Mouse (Mus musculus) neural tube, embryonic 15.5 days (tissue): ENCODE results near the gene Eps8. TPM values are rescaled to one million over a fixed set of nuclear protein-coding genes. Genes with fewer than 3 reads are reported as not detected.

Source experiments
- ATAC-seq: fragments of 200-750 bp; cut with Nextera tagmentation; 2 replicates; pipeline ENCODE4 v1.8.0; 2017; ENCODE audit warnings: mild to moderate bottlenecking, moderate TSS enrichment, moderate library complexity; ENCODE audit not compliant: low FRiP score
- H3K27ac ChIP-seq: fragments of 300-500 bp; sonication (generic); replicated peaks from 2 replicates; pipeline ENCODE4 v1.5.1; 2015; ENCODE audit warnings: mild to moderate bottlenecking, inconsistent platforms
- H3K27me3 ChIP-seq: fragments of 300-500 bp; sonication (generic); replicated peaks from 2 replicates; pipeline ENCODE4 v1.6.1; 2015; ENCODE audit warnings: inconsistent platforms
- H3K36me3 ChIP-seq: fragments of 300-500 bp; sonication (generic); 2 replicates; pipeline ENCODE4 v1.6.1; 2015; ENCODE audit warnings: inconsistent platforms
- H3K4me1 ChIP-seq: fragments of 300-500 bp; sonication (generic); 2 replicates; pipeline ENCODE4 v1.6.1; 2015; ENCODE audit warnings: inconsistent platforms
- H3K4me2 ChIP-seq: fragments of 300-500 bp; sonication (generic); 2 replicates; pipeline ENCODE4 v1.6.1; 2015; ENCODE audit warnings: inconsistent platforms, mild to moderate bottlenecking, moderate library complexity
- H3K4me3 ChIP-seq: fragments of 300-500 bp; sonication (generic); replicated peaks from 2 replicates; pipeline ENCODE4 v1.5.1; 2015; ENCODE audit warnings: mild to moderate bottlenecking, inconsistent platforms
- H3K9ac ChIP-seq: fragments of 300-500 bp; sonication (generic); replicated peaks from 2 replicates; pipeline ENCODE4 v1.6.1; 2015; ENCODE audit warnings: mild to moderate bottlenecking, inconsistent platforms
- H3K9me3 ChIP-seq: fragments of 300-500 bp; sonication (generic); replicated peaks from 2 replicates; pipeline ENCODE4 v1.6.1; 2016; ENCODE audit warnings: inconsistent platforms
- WGBS: fragments of 180-500 bp; shearing (Covaris S2); methylation state at CpG from one replicate; pipeline ENCODE4 v1.1.7; 2015; ENCODE audit warnings: mixed read lengths; 5-methylcytosine and 5-hydroxymethylcytosine counted together
- polyA plus RNA-seq: library from polyadenylated mRNA; unstranded; fragments of >200 nt; fragmentation: Nextera tagmentation; extraction: Ambion mirVana; gene quantifications from 2 replicates; pipeline ENCODE4 v1.2.1, GENCODE M21; 2015

Eps8 gene
- polyA plus RNA-seq, 1 experiment from 2014 or later: 22.5 TPM

DNA sequence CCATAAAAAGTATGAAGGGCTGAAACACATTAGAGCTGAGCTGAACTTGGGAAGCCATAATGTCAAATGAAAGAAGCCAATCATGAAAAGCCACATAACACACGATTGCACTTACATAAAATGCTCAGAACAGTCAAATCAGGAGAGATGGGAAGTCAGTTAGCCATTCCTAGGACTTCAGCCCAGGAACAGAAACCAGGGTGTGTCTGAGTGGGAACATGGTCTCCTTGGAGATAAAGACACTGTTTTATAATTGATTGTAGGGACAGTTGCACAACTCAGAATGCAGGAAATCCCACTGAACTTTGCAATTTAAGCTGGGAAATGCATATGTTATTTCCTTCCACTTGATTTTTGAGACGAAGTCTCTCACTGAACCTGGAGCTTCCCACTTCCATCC lies 28.0 kb upstream of the Eps8 start:
- Histone ChIP-seq H3K27ac (no peak overlapping the region), H3K9ac (no peak overlapping the region), H3K4me2 (no peak overlapping the region), H3K9me3 (no peaks in the 10 kb centered on the region), H3K27me3 (no peaks in the 10 kb centered on the region), H3K4me3 (no peak overlapping the region), H3K36me3 (no peaks in the 10 kb centered on the region), H3K4me1 (no peaks in the 10 kb centered on the region)
- WGBS: 87% methylated on average over 2 of the region's 2 CpGs
- ATAC-seq: no peak

DNA sequence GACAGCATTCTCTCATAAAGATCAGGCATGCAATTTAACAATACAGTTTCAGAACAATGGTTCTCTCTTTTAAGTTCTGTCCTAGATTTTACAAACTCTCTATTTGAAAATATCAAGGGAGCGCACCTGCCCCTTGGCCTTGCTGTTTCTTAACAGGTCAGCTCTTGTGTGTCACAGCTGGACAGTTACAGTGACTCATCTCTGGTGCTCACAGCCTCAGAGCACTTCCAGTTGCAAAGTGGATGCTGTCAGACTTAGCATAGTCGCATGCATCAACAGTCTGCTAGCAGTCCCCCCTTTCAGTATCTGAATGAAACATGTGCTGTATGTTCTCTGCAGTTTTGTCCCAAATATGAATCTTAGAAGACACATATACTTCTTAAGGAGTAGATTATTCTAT lies 26.3 kb upstream of the Eps8 start:
- ATAC-seq: no peak
- no peaks in the 10 kb centered on the region for H3K4me1 ChIP-seq
- no peaks in the 10 kb centered on the region for H3K36me3 ChIP-seq
- H3K27me3 ChIP-seq: no peaks in the 10 kb centered on the region
- no peak overlapping the region for H3K4me3 ChIP-seq
- no peak overlapping the region for H3K4me2 ChIP-seq
- no peak overlapping the region for H3K9ac ChIP-seq
- WGBS: 96% methylated on average over 2 of the region's 2 CpGs
- no peaks in the 10 kb centered on the region for H3K9me3 ChIP-seq
- no peak overlapping the region for H3K27ac ChIP-seq

DNA sequence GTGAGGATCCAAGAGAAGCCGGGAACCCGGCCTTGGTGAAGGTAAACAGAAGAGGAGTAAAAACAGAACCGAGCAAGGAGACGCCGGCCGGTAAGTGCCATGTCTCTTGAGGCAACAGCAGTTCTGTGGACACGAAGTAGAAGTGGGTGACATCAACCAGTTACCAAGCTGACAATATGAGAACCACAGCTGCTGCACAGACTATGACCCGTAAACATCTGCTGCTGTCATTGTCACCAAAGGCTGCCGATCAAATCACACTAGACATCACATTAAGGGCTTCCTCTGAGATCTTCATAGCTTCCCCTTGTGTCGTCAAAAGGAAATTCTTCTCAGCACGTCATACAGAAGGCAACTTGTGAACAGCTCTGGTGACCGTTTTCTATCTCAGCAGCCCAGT lies 21.9 kb upstream of the Eps8 start:
- H3K4me1 ChIP-seq: no peaks in the 10 kb centered on the region
- no peaks in the 10 kb centered on the region for H3K9me3 ChIP-seq
- 94% methylated on average over 12 of the region's 12 CpGs for WGBS
- H3K4me2 ChIP-seq: no peak overlapping the region
- H3K9ac ChIP-seq: no peak overlapping the region
- no peak for ATAC-seq
- no peaks in the 10 kb centered on the region for H3K36me3 ChIP-seq
- no peaks in the 10 kb centered on the region for H3K27me3 ChIP-seq
- no peak overlapping the region for H3K4me3 ChIP-seq
- no peak overlapping the region for H3K27ac ChIP-seq

DNA sequence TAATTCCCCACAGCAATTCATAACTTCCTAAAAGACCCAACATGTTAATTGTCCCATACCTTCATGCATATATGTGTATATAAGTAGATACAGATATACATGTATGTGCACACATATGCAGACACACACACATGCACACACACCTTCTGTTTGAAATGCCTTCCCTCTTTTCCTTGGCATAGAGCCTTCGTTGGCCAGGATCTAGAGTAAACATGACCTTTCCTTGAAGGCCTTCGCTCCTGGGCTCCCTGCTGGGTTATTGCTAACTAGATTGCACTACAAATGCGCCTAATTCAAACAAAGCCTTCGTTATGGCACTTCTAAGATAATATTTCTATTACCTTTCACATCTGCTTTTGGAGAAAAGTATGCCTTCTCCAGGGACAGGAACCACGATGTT lies 20.9 kb upstream of the Eps8 start:
- ATAC-seq: no peak
- Histone ChIP-seq H3K4me3 (no peak overlapping the region), H3K4me2 (no peak overlapping the region), H3K9me3 (no peaks in the 10 kb centered on the region), H3K27me3 (no peaks in the 10 kb centered on the region), H3K9ac (no peak overlapping the region), H3K4me1 (no peaks in the 10 kb centered on the region), H3K27ac (no peak overlapping the region), H3K36me3 (no peaks in the 10 kb centered on the region)
- 48% methylated on average over 5 of the region's 5 CpGs for WGBS

DNA sequence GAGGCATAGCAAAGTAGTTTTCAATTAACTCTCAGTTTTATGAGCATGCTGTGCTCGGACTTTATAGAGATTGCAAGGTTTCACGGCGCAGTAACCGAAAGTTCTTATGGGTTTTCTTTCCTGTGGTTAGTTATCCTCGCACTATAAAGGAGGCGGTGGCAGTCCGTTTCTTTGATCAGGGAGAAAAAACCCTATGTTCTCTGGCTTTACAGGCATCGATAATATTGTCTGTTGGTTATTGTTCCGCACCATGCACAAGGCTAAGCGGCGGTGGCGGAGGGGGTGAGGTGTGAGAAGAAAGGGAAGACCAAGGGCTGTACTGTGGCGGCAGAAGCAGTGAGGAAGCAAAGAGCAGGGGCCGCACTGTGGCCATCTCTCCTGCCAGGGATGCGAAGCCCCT lies 18.6 kb upstream of the Eps8 start:
- H3K9me3 ChIP-seq: no peaks in the 10 kb centered on the region
- H3K4me3 ChIP-seq: no peak overlapping the region
- H3K9ac ChIP-seq: no peak overlapping the region
- no peak overlapping the region for H3K27ac ChIP-seq
- H3K4me1 ChIP-seq: no peaks in the 10 kb centered on the region
- peak overlapping the region; percentile 16; the same call in 1 of the 2 replicates for H3K4me2 ChIP-seq
- WGBS: 58% methylated on average over 15 of the region's 15 CpGs
- no peak for ATAC-seq
- no peaks in the 10 kb centered on the region for H3K27me3 ChIP-seq
- no peaks in the 10 kb centered on the region for H3K36me3 ChIP-seq

DNA sequence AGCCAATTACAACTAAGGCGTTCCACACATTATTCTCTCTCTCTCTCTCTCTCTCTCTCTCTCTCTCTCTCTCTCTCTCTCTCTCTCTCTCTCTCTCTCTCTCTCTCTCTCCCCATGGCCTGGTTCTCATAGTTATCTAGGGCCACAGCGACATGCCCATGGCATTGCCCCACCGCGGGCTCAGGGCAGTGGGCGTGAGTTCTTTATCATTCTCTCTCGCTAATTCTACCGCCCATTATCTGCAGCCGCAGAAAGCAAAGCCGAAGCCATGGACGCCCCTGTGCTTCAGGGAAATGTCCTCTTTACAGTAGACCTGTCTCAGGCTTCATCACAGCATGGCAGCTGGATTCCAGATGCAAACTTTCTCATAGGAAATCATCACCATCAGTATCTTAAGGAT lies 16.9 kb upstream of the Eps8 start:
- no peak overlapping the region for H3K4me3 ChIP-seq
- H3K27ac ChIP-seq: no peak overlapping the region
- ATAC-seq: no peak
- no peaks in the 10 kb centered on the region for H3K4me1 ChIP-seq
- no peaks in the 10 kb centered on the region for H3K9me3 ChIP-seq
- 82% methylated on average over 10 of the region's 10 CpGs for WGBS
- no peak overlapping the region for H3K9ac ChIP-seq
- H3K4me2 ChIP-seq: no peak overlapping the region
- no peaks in the 10 kb centered on the region for H3K27me3 ChIP-seq
- H3K36me3 ChIP-seq: no peaks in the 10 kb centered on the region

DNA sequence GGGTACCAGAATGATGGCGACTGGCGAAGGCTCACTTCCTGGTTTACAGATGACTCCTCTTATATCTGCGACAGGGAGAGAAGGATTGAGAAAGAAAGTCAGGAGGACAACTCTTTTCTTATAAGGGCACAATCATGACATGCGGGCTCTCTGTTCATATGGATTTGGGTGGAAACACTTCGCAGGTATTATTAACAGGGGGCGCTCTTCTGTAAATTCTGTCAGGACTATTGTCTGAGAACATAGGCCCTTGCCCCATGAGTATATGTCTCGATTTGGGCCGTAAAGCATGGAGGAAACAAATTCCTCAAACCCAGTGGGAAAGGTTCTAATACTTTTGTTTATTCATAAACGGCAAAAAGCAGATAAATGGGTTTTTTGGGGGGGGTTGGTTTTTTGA lies 16.1 kb upstream of the Eps8 start:
- Histone ChIP-seq H3K36me3 (no peaks in the 10 kb centered on the region), H3K9ac (no peak overlapping the region), H3K9me3 (no peaks in the 10 kb centered on the region), H3K27ac (no peak overlapping the region), H3K4me2 (no peak overlapping the region), H3K27me3 (no peaks in the 10 kb centered on the region), H3K4me1 (no peaks in the 10 kb centered on the region), H3K4me3 (no peak overlapping the region)
- no peak for ATAC-seq
- WGBS: 91% methylated on average over 9 of the region's 9 CpGs

DNA sequence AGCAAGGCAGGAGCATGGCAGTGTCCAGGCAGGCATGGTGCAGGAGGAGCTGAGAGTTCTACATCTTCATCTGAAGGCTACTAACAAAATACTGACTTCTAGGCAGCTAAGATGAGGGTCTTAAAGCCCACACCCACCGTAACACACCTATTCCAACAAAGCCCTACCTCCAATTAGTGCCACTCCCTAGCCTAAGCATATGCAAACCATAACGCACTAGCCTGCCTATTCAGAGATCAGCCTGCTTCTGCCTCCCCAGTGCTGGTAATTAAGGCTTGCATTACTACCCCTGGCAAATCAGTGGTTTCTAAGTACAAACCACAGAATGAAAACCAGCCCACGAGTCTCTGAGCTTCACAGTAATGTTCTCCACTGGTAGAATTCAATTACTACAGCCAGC lies 15.2 kb upstream of the Eps8 start:
- Histone ChIP-seq H3K9ac (no peak overlapping the region), H3K4me2 (no peak overlapping the region), H3K4me3 (no peak overlapping the region), H3K27ac (no peak overlapping the region), H3K27me3 (no peaks in the 10 kb centered on the region), H3K9me3 (no peaks in the 10 kb centered on the region), H3K36me3 (no peaks in the 10 kb centered on the region), H3K4me1 (no peaks in the 10 kb centered on the region)
- 84% methylated on average over 3 of the region's 3 CpGs for WGBS
- ATAC-seq: no peak

DNA sequence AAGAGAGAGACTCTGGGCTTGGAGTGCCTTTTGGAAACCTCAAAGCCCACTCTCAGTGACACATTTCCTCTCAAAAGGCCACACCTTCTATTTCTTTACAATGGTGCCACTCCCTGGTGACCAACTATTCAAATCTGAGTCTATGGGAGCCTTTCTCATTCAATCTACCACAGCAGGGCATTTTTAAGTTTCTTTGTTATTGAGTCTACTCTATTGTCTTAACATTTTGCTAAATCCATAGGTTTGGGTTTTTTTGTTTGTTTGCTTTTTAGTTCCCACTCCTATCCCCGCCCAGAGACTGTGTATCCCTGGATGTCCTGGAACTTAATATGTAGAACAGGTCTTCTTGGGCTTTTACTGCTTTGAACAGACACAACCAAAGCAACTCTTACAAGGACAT lies 14.8 kb upstream of the Eps8 start:
- H3K9me3 ChIP-seq: no peaks in the 10 kb centered on the region
- H3K9ac ChIP-seq: no peak overlapping the region
- no peaks in the 10 kb centered on the region for H3K4me1 ChIP-seq
- H3K4me2 ChIP-seq: no peak overlapping the region
- no peaks in the 10 kb centered on the region for H3K27me3 ChIP-seq
- no peaks in the 10 kb centered on the region for H3K36me3 ChIP-seq
- no peak overlapping the region for H3K27ac ChIP-seq
- WGBS: 98% methylated on average over 1 of the region's 1 CpGs
- no peak overlapping the region for H3K4me3 ChIP-seq
- ATAC-seq: no peak

DNA sequence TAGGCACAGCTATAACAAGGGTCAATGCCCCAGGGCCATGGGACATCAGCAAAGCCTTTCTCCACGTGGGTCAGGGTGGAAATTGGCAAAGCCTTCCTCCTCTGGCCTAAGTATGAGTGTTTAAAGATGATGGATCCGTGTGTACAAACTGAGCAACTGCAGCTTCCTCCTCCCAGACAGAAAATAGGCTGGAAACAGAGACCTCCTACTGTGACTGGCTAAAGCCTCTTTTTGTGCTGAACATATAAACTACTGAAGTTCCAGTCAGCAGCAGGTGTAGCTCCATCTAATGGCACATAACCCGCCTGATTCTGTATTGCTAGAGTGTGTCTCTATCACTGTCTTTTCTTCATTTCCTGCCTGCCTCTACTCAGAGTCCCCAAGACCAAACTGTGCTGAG lies 13.7 kb upstream of the Eps8 start:
- H3K4me2 ChIP-seq: no peak overlapping the region
- H3K9me3 ChIP-seq: no peaks in the 10 kb centered on the region
- no peak overlapping the region for H3K4me3 ChIP-seq
- ATAC-seq: no peak
- no peak overlapping the region for H3K9ac ChIP-seq
- no peaks in the 10 kb centered on the region for H3K4me1 ChIP-seq
- WGBS: 64% methylated on average over 3 of the region's 3 CpGs
- H3K36me3 ChIP-seq: no peaks in the 10 kb centered on the region
- H3K27ac ChIP-seq: no peak overlapping the region
- H3K27me3 ChIP-seq: no peaks in the 10 kb centered on the region

DNA sequence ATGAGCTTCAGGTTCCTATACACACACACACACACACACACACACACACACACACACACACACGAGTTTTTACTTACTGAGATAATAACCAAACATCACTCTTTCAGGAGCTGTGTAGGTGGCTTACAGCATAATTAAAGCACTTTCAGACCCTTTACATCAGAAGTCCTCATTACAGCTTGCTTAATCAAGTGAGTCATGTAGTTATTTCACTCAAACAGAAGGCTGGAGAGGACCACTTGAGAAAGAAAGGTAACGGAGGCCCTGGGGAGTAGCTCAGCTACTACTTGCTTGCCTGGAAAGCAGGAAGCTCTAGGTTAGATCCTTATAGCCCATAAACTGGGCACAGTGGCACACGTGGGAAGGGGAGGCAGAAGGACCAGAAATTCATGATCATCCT lies 13.0 kb upstream of the Eps8 start:
- ATAC-seq: no peak

DNA sequence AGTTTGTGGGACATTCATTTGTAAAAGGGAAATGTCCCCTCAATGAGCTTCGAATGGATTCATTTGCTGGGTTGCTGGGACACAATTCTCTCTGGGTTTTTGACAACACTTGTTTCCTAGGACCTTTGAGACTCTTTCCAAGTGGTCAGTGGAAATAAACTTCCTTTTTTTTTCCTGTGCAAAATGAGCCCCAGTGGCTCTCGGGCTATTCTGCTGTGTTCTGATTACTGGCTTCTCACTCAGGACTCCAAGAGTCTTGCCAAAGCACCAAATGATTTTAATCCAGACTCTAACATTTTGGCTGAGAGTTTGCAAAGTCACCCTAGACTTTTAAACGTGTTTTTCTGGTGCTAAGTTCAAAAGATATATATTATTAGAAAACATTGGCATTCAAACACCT lies 10.3 kb upstream of the Eps8 start:
- WGBS: 70% methylated on average over 3 of the region's 3 CpGs
- Histone ChIP-seq H3K4me3 (no peak overlapping the region), H3K36me3 (no peaks in the 10 kb centered on the region), H3K27ac (no peak overlapping the region), H3K9ac (no peak overlapping the region), H3K27me3 (no peaks in the 10 kb centered on the region), H3K9me3 (no peaks in the 10 kb centered on the region), H3K4me2 (no peak overlapping the region), H3K4me1 (no peaks in the 10 kb centered on the region)
- ATAC-seq: no peak

More for the DNA sequence above, 13.0 kb upstream of the Eps8 start:
- 81% methylated on average over 3 of the region's 3 CpGs for WGBS
- H3K27ac ChIP-seq: no peak overlapping the region
- no peaks in the 10 kb centered on the region for H3K4me1 ChIP-seq
- H3K4me3 ChIP-seq: no peak overlapping the region
- no peaks in the 10 kb centered on the region for H3K36me3 ChIP-seq
- no peak overlapping the region for H3K4me2 ChIP-seq
- H3K9me3 ChIP-seq: no peaks in the 10 kb centered on the region
- H3K27me3 ChIP-seq: no peaks in the 10 kb centered on the region
- no peak overlapping the region for H3K9ac ChIP-seq
